Comparison of ENCODE assay signal across 20 mouse cellular contexts in genomic region chr11:34258849-34259469, GRCm38 (mm10). TPM values are rescaled to one million over a fixed set of nuclear protein-coding genes. Genes with fewer than 3 reads are reported as not detected.
A peak's percentile ranks its signal among the peaks of the same experiment; 100 is the strongest.
DNase-seq lines count a peak whose midpoint lies in the region; ATAC-seq and TF ChIP-seq lines count a peak whose summit lies in the region.
"Had no signal": no experiment of that assay in that cellular context is flagged by ENCODE, and none has a peak within 500 bp of the region (broad histone marks: within the 10 kb centered on the region; RNA-seq: fewer than 3 reads in every experiment).

No protein-coding gene starts in this region.

- H3K4me2 ChIP-seq in neural tube, embryonic 14.5 days (ENCODE audit: low read depth, low read length), result no peak overlapping the region
- no peak overlapping the region for H3K4me2 ChIP-seq in midbrain, postnatal 0 days (ENCODE audit: low read depth, low read length, poor library complexity, severe bottlenecking)
- H3K4me2 ChIP-seq: liver, embryonic 15.5 days; neural tube, embryonic 12.5 days had no signal

- H3K27ac ChIP-seq in neural tube, embryonic 14.5 days (ENCODE audit: low read depth, low read length), result no peak overlapping the region
- H3K27ac ChIP-seq in hindbrain, embryonic 10.5 days, result no peak overlapping the region
- H3K27ac ChIP-seq in midbrain, postnatal 0 days (ENCODE audit: low read depth, low read length), result no peak overlapping the region
- H3K27ac ChIP-seq: liver, embryonic 15.5 days; neural tube, embryonic 12.5 days; stomach, postnatal 0 days had no signal

- no peaks in the 10 kb centered on the region for H3K36me3 ChIP-seq in neural tube, embryonic 14.5 days (ENCODE audit: control insufficient read depth, insufficient read depth, low read length)
- H3K36me3 ChIP-seq in hindbrain, embryonic 10.5 days, result no peaks in the 10 kb centered on the region
- no peaks in the 10 kb centered on the region for H3K36me3 ChIP-seq in midbrain, postnatal 0 days (ENCODE audit: insufficient read depth, low read length)
- H3K36me3 ChIP-seq: liver, embryonic 15.5 days; neural tube, embryonic 12.5 days had no signal

- no peaks in the 10 kb centered on the region for H3K27me3 ChIP-seq in neural tube, embryonic 14.5 days (ENCODE audit: control insufficient read depth, insufficient read depth, low read length)
- no peaks in the 10 kb centered on the region for H3K27me3 ChIP-seq in hindbrain, embryonic 10.5 days (ENCODE audit: insufficient read depth, poor library complexity, severe bottlenecking)
- H3K27me3 ChIP-seq in midbrain, postnatal 0 days (ENCODE audit: insufficient read depth, low read length), result no peaks in the 10 kb centered on the region
- H3K27me3 ChIP-seq: liver, embryonic 15.5 days; neural tube, embryonic 12.5 days had no signal

- H3K9ac ChIP-seq in neural tube, embryonic 14.5 days (replicated peaks; ENCODE audit: low read depth, low read length), result no peak overlapping the region
- no peak overlapping the region for H3K9ac ChIP-seq in midbrain, postnatal 0 days (replicated peaks; ENCODE audit: low read length, poor library complexity, severe bottlenecking)
- H3K9ac ChIP-seq: liver, embryonic 15.5 days; neural tube, embryonic 12.5 days had no signal

- WGBS in neural tube, embryonic 14.5 days, result 65% methylated on average over 12 of the region's 12 CpGs
- WGBS in hindbrain, embryonic 10.5 days, result 92% methylated on average over 12 of the region's 12 CpGs
- WGBS in midbrain, postnatal 0 days, result 81% methylated on average over 12 of the region's 12 CpGs

- peak; percentile 8 to 15 for DNase-seq in kidney, postnatal 4 days
- DNase-seq in kidney, adult 11 months, result no peak
- DNase-seq in brain, adult 2 months (ENCODE audit: low read depth, low spot score), result peak; percentile 71
- peak; percentile 12 for DNase-seq in brain, embryonic 14.5 days (ENCODE audit: low read depth)
- DNase-seq in thymus, postnatal 14 days, result no peak
- no peak for DNase-seq in hindbrain, embryonic 10.5 days (ENCODE audit: low spot score)
- no peak for DNase-seq in midbrain, postnatal 0 days (ENCODE audit: low spot score)
- DNase-seq: cerebellum, adult 2 months; gastrocnemius, postnatal 10 days; heart, postnatal 4 days; lung, postnatal 4 days; midbrain, embryonic 14.5 days; spleen, adult 18-20 months; thymus, postnatal 4 days had no signal

- no peak for TF ChIP-seq POLR2A in brain, embryonic 14.5 days (IDR thresholded peaks at IDR 0.05; ENCODE audit: borderline replicate concordance, extremely low read depth, insufficient read depth, insufficient read length, poor library complexity, severe bottlenecking)

- H3K4me3 ChIP-seq in neural tube, embryonic 14.5 days (ENCODE audit: low read depth, low read length), result no peak overlapping the region
- H3K4me3 ChIP-seq in hindbrain, embryonic 10.5 days, result no peak overlapping the region
- no peak overlapping the region for H3K4me3 ChIP-seq in midbrain, postnatal 0 days (ENCODE audit: low read depth, low read length)
- H3K4me3 ChIP-seq: liver, embryonic 15.5 days; neural tube, embryonic 12.5 days had no signal

- no peak for TF ChIP-seq CTCF in brain, embryonic 14.5 days (IDR thresholded peaks at IDR 0.05; ENCODE audit: borderline replicate concordance, extremely low read depth, insufficient read depth, insufficient read length)
- no peak for TF ChIP-seq CTCF in midbrain, postnatal 0 days (IDR thresholded peaks at IDR 0.05)

- no peaks in the 10 kb centered on the region for H3K9me3 ChIP-seq in neural tube, embryonic 14.5 days (ENCODE audit: control insufficient read depth, low read length)
- H3K9me3 ChIP-seq in hindbrain, embryonic 10.5 days, result no peaks in the 10 kb centered on the region
- H3K9me3 ChIP-seq in midbrain, postnatal 0 days (ENCODE audit: low read length), result no peaks in the 10 kb centered on the region
- H3K9me3 ChIP-seq: liver, embryonic 15.5 days; neural tube, embryonic 12.5 days had no signal

- H3K4me1 ChIP-seq in neural tube, embryonic 14.5 days (ENCODE audit: control insufficient read depth, insufficient read depth, low read length), result no peaks in the 10 kb centered on the region
- H3K4me1 ChIP-seq in hindbrain, embryonic 10.5 days (replicated peaks), result no peaks in the 10 kb centered on the region
- H3K4me1 ChIP-seq in midbrain, postnatal 0 days (ENCODE audit: insufficient read depth, low read length), result no peaks in the 10 kb centered on the region
- H3K4me1 ChIP-seq: liver, embryonic 15.5 days had no signal

- peak; percentile 61; the same call in 1 of the 2 replicates for ATAC-seq in neural tube, embryonic 14.5 days (ENCODE audit: low read depth)
- ATAC-seq in midbrain, postnatal 0 days (ENCODE audit: low FRiP score), result no peak

RNA-seq across cellular contexts. Expression of gene Foxi1, which starts 51.1 kb away (rescaled TPM):
- not detected in 2 replicates for polyA plus RNA-seq in brain, embryonic 14.5 days (2012; rRNA removed)
- not detected in 2 replicates for polyA plus RNA-seq in neural tube, embryonic 14.5 days (2014; fragmentation: Nextera tagmentation; extraction: Ambion mirVana)
- 0.17 TPM in 1 of 2 replicates, not detected in the other for polyA plus RNA-seq in hindbrain, embryonic 10.5 days (2016; fragmentation: Nextera tagmentation; extraction: Ambion mirVana)
- 0.05 TPM in 1 of 2 replicates, not detected in the other for total RNA-seq in midbrain, postnatal 0 days (2014; rRNA removed)
- not detected in 2 replicates for polyA plus RNA-seq in midbrain, postnatal 0 days (2015; fragmentation: Nextera tagmentation; extraction: Ambion mirVana)
- total RNA-seq: gastrocnemius, postnatal 10 days; heart, postnatal 4 days had no signal
- polyA plus RNA-seq: cerebellum, adult 2 months; large intestine, adult 2 months; limb, embryonic 11.5 days; liver, embryonic 15.5 days; midbrain, embryonic 14.5 days; neural tube, embryonic 12.5 days; stomach, postnatal 0 days had no signal

RNA-seq across cellular contexts. Expression of gene Fam196b, which starts 55.7 kb away (rescaled TPM):
- polyA plus RNA-seq in brain, embryonic 14.5 days (2012; rRNA removed), result 6.5 and 9.5 TPM in 2 replicates
- 2.0 and 4.6 TPM in 2 replicates for polyA plus RNA-seq in neural tube, embryonic 14.5 days (2014; fragmentation: Nextera tagmentation; extraction: Ambion mirVana)
- 1.3 and 1.6 TPM in 2 replicates for polyA plus RNA-seq in hindbrain, embryonic 10.5 days (2016; fragmentation: Nextera tagmentation; extraction: Ambion mirVana)
- total RNA-seq in midbrain, postnatal 0 days (2014; rRNA removed), result 9.2 and 10.1 TPM in 2 replicates
- 3.2 and 3.4 TPM in 2 replicates for polyA plus RNA-seq in midbrain, postnatal 0 days (2015; fragmentation: Nextera tagmentation; extraction: Ambion mirVana)

Comparison
In these comparisons a context has a peak if more than half of its experiments do, and no peak if none do; other contexts are left out.
1. DNase-seq: peak in kidney, postnatal 4 days (2 of 2), brain, adult 2 months (single experiment) and brain, embryonic 14.5 days (single experiment); none in kidney, adult 11 months (single experiment), thymus, postnatal 14 days (single experiment), hindbrain, embryonic 10.5 days (single experiment) and midbrain, postnatal 0 days (single experiment).